Mouse (Mus musculus): ENCODE results near the gene Cadm3.
"Not testable (repeated sequence)": the region's sequence is repeated elsewhere in the genome, so short reads cannot be mapped to it uniquely, and the experiment has no call there.

Gene Cadm3

GRCm38 (mm10) chr1:173321593-173322248 lies 45.8 kb downstream of the Cadm3 start:
- no peak for DNase-seq

GRCm38 (mm10) chr1:173317925-173318477 lies 49.5 kb downstream of the Cadm3 start:
- no peak for DNase-seq

- DNase-seq = no peak
Measured at GRCm38 (mm10) chr1:173315725-173316124, 51.8 kb downstream of the Cadm3 start.

- DNase-seq = not testable (repeated sequence)
Measured at GRCm38 (mm10) chr1:173313535-173314050, 53.9 kb downstream of the Cadm3 start.

- DNase-seq = not testable (repeated sequence)
Measured at GRCm38 (mm10) chr1:173302795-173303194, 64.7 kb downstream of the Cadm3 start.
